ENCODE assay signal across 10 mouse cellular contexts in genomic region chr14:105312944-105313343, GRCm38 (mm10).
"Had no signal": no experiment of that assay in that cellular context is flagged by ENCODE, and none has a peak within 500 bp of the region (broad histone marks: within the 10 kb centered on the region; RNA-seq: fewer than 3 reads in every experiment).

No protein-coding gene starts in this region.

- H3K9ac ChIP-seq: liver, embryonic 12.5 days; lung, embryonic 14.5 days had no signal

- H3K27ac ChIP-seq: left cerebral cortex, adult 2 months; limb, embryonic 10.5 days; liver, embryonic 12.5 days; stomach, postnatal 0 days had no signal

- H3K9me3 ChIP-seq: limb, embryonic 10.5 days; liver, embryonic 12.5 days had no signal

- DNase-seq: kidney, postnatal 25 days; lung, embryonic 14.5 days; lung, postnatal 10 days; lung, postnatal 4 days; thymus, postnatal 4 days had no signal

- H3K4me3 ChIP-seq: left cerebral cortex, adult 2 months; limb, embryonic 10.5 days; liver, embryonic 12.5 days had no signal

- ATAC-seq: liver, embryonic 12.5 days had no signal

- H3K4me1 ChIP-seq: liver, embryonic 12.5 days had no signal

- H3K4me2 ChIP-seq: liver, embryonic 12.5 days; lung, embryonic 14.5 days; midbrain, embryonic 11.5 days had no signal

- H3K27me3 ChIP-seq: liver, embryonic 12.5 days had no signal
